Mouse (Mus musculus): ENCODE results near the gene Sh3kbp1. TPM values are rescaled to one million over a fixed set of nuclear protein-coding genes. Genes with fewer than 3 reads are reported as not detected.

The Sh3kbp1 gene
- total and polyA plus RNA-seq, 3 experiments, result 18.6 to 37.7 TPM; not detected in 1

DNA sequence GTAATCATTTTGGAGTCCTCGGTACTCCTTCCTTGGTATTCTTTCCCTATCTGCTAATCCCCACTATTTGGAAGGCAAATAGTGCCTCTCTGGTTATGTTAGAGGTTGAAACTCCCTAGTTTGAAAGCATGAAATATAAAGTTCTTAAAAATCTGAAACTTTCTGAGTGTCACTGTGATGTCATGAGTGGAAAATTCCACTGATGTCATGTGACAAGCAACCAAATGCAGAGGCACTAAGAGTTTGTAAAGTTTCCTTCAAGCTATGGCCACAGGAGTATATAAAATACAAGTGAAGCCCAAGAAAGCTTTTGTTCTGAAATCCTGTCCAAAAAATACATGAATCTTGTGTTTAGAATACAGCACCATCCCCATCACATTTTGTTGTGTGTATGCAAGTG is 94.3 kb downstream of the Sh3kbp1 start:
- Histone ChIP-seq H3K9ac (ENCODE audit: control insufficient read depth, low read depth, low read length, poor library complexity, severe bottlenecking) (no peak overlapping the region), H3K27me3 (ENCODE audit: control insufficient read depth in 1 of 2, insufficient read depth in 2 of 2, low read length in 2 of 2) (no peaks in the 10 kb centered on the region), H3K9me3 (replicated peaks; ENCODE audit: insufficient read depth, low read length) (no peaks in the 10 kb centered on the region), H3K79me2 (ENCODE audit: control insufficient read depth, insufficient read depth, low read length, poor library complexity) (no peaks in the 10 kb centered on the region), H3K36me3 (ENCODE audit: control insufficient read depth in 1 of 2, insufficient read depth in 2 of 2, low read length in 2 of 2) (no peaks in the 10 kb centered on the region), H3K27ac (ENCODE audit: control insufficient read depth, low read depth, low read length) (no peak overlapping the region), H3K4me3 (ENCODE audit: control insufficient read depth in 1 of 2, insufficient read depth in 1 of 2, low read depth in 2 of 2, low read length in 2 of 2) (no peak overlapping the region), H3K4me1 (ENCODE audit: control insufficient read depth in 1 of 2, insufficient read depth in 2 of 2, low read length in 2 of 2) (no peaks in the 10 kb centered on the region)
- TF ChIP-seq NELFE (IDR thresholded peaks at IDR 0.05; ENCODE audit: low read depth, low read length) (no peak), NRF1 (IDR thresholded peaks at IDR 0.05; ENCODE audit: insufficient read depth, low read depth, low read length, poor library complexity, severe bottlenecking) (no peak), RAD21 (IDR thresholded peaks at IDR 0.05; ENCODE audit: low read depth, low read length) (no peak), MYC (IDR thresholded peaks at IDR 0.05; ENCODE audit: low read depth, low read length) (no peak), TAL1 (IDR thresholded peaks at IDR 0.05; ENCODE audit: low read length) (no peak), SIN3A (IDR thresholded peaks at IDR 0.05; ENCODE audit: low read length) (no peak), ELF1 (IDR thresholded peaks at IDR 0.05; ENCODE audit: low read depth, low read length) (no peak), RCOR1 (IDR thresholded peaks at IDR 0.05; ENCODE audit: low read depth, low read length) (no peak), ZC3H11A (IDR thresholded peaks at IDR 0.05; ENCODE audit: low read depth, low read length) (no peak)
- DNase-seq (ENCODE audit: low read depth, low spot score), result no peak

DNA sequence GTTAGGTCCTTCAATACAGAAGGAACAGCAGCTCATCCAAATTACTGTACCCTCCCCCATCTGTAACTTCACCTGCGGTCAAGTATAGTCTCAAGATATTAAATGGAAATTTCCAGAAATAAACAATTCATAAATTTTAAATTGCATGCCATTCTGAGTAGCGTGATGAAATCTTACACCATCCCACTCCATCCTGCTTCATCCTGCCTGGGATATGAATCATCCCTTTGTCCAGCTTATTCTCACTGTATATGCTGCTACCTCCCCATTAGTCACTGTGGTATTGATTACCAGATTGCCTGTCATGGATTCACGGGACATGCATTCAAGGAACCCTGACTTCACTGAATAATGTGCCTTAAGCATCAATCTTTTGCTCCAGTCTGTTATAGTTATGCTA is 104.3 kb downstream of the Sh3kbp1 start:
- DNase-seq (ENCODE audit: low read depth, low spot score), result no peak
- Histone ChIP-seq H3K27me3 (ENCODE audit: control insufficient read depth in 1 of 2, insufficient read depth in 2 of 2, low read length in 2 of 2) (no peaks in the 10 kb centered on the region), H3K9me3 (replicated peaks; ENCODE audit: insufficient read depth, low read length) (no peaks in the 10 kb centered on the region), H3K36me3 (ENCODE audit: control insufficient read depth in 1 of 2, insufficient read depth in 2 of 2, low read length in 2 of 2) (peaks cover 0 to 12% of the 10 kb centered on the region in 2 experiments; a peak in 2 of 4 replicates), H3K79me2 (ENCODE audit: control insufficient read depth, insufficient read depth, low read length, poor library complexity) (no peaks in the 10 kb centered on the region), H3K27ac (ENCODE audit: control insufficient read depth, low read depth, low read length) (no peak overlapping the region), H3K9ac (ENCODE audit: control insufficient read depth, low read depth, low read length, poor library complexity, severe bottlenecking) (no peak overlapping the region), H3K4me3 (ENCODE audit: control insufficient read depth in 1 of 2, insufficient read depth in 1 of 2, low read depth in 2 of 2, low read length in 2 of 2) (no peak overlapping the region), H3K4me1 (ENCODE audit: control insufficient read depth in 1 of 2, insufficient read depth in 2 of 2, low read length in 2 of 2) (peaks cover 8 to 12% of the 10 kb centered on the region in 2 experiments; a peak in 3 of 4 replicates)
- TF ChIP-seq NELFE (IDR thresholded peaks at IDR 0.05; ENCODE audit: low read depth, low read length) (no peak), ZKSCAN1 (IDR thresholded peaks at IDR 0.05; ENCODE audit: low read depth, low read length) (no peak), MYC (IDR thresholded peaks at IDR 0.05; ENCODE audit: low read depth, low read length) (no peak), ETS1 (IDR thresholded peaks at IDR 0.05; ENCODE audit: low read depth, low read length) (no peak), POLR2AphosphoS5 (IDR thresholded peaks at IDR 0.05; ENCODE audit: borderline replicate concordance, low read depth, low read length) (no peak), BHLHE40 (IDR thresholded peaks at IDR 0.05; ENCODE audit: borderline replicate concordance, low read depth, low read length) (no peak), SMC3 (IDR thresholded peaks at IDR 0.05; ENCODE audit: low read depth, low read length) (no peak), POLR2A (IDR thresholded peaks at IDR 0.05; ENCODE audit: control insufficient read depth in 1 of 2, insufficient read depth in 1 of 2, low read depth in 1 of 2, low read length in 2 of 2, poor library complexity in 1 of 2) (no peak), MAX (IDR thresholded peaks at IDR 0.05; ENCODE audit: low read length) (no peak), CHD2 (IDR thresholded peaks at IDR 0.05; ENCODE audit: low read length) (no peak)
